Mouse (Mus musculus) liver, adult 2 months (tissue): ENCODE results near the gene Cdkn1a.

ENCODE experiments used
- CTCF ChIP-seq: fragments of 200-500 bp; IDR thresholded peaks from 2 replicates; pipeline ENCODE4 v1.5.1; 2011; ENCODE audit warnings: low read depth, low read length, control low read depth
- POLR2A ChIP-seq: fragments of 200-500 bp; IDR thresholded peaks from 2 replicates; pipeline ENCODE4 v1.6.1; 2011; ENCODE audit warnings: low read length, control low read depth; ENCODE audit not compliant: insufficient read depth; ENCODE audit errors: extremely low read depth

GRCm38 (mm10) chr17:29118057-29118456 is 27.3 kb downstream of the Cdkn1a start:
- TF ChIP-seq CTCF (no peak), POLR2A (no peak)
